Mouse (Mus musculus): ENCODE results near the gene Gng12.

DNA sequence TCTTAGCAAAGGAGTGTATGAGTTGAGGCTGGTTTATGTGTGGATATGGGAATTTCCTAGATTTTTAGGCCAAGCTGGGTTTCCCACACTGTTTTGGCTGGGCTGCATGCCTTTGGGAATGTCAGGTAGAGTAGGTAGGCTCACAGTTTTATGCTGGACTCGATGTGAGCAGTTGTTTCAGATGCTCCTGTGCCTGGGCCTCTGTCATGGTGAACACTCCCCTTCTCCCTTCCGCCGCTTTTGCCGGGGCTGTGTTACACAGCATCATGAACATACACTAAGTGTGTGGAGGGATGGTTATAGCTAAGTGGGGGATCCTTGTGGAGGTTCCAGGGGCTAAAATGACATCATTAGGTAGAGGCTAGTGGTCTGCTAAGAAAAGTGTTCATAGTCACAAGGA, 24.6 kb downstream of the Gng12 start:
- TF ChIP-seq CTCF (IDR thresholded peaks at IDR 0.05; ENCODE audit: low read depth, low read length) = no peak
- TF ChIP-seq POLR2A (IDR thresholded peaks at IDR 0.05; ENCODE audit: borderline replicate concordance, low read depth, low read length) = no peak

Data from bone marrow macrophage, adult 2 months (primary cell).